Mouse (Mus musculus) kidney, postnatal 36 days (tissue): ENCODE measurements around the gene Osbpl10.
"Not testable (repeated sequence)": the region's sequence is repeated elsewhere in the genome, so short reads cannot be mapped to it uniquely, and the experiment has no call there.

ENCODE experiments used
- DNase-seq, 2 experiments: peaks; one replicate each; pipeline ENCODE4 v3.0.0; 2021 to 2022; ENCODE audit warnings: mixed read lengths in 2 of 2

The Osbpl10 gene

GRCm38 (mm10) chr9:115229145-115229544, 250.8 kb downstream of the Osbpl10 start:
- DNase-seq, result no peak

- no peak for DNase-seq
Measured at GRCm38 (mm10) chr9:115229676-115230075, 251.3 kb downstream of the Osbpl10 start.

- DNase-seq, result no peak
Measured at GRCm38 (mm10) chr9:115230141-115230540, 251.8 kb downstream of the Osbpl10 start.

GRCm38 (mm10) chr9:115231476-115231875, 253.1 kb downstream of the Osbpl10 start:
- DNase-seq, result no peak

- DNase-seq, result no peak
Measured at GRCm38 (mm10) chr9:115233721-115234120, 255.4 kb downstream of the Osbpl10 start.

DNA sequence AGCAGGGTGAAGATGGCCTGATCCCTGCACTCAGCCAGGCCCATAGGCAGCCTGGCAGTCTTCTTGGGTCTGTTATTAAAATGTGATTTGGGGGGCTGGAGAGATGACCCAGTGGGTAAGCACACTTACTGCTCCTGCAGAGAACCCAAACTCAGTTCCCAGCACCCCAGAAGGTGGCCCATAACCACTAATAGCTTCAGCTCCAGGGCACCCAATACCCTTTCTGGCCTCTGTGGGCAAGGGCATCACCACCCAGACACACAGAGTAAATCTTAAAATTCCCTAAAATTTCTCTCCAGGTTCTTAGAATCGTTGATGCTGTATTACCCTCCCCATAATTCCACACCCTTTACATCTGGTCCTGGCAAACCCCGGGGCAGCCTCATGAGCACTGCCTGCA, 256.2 kb downstream of the Osbpl10 start:
- DNase-seq, result no peak

DNA sequence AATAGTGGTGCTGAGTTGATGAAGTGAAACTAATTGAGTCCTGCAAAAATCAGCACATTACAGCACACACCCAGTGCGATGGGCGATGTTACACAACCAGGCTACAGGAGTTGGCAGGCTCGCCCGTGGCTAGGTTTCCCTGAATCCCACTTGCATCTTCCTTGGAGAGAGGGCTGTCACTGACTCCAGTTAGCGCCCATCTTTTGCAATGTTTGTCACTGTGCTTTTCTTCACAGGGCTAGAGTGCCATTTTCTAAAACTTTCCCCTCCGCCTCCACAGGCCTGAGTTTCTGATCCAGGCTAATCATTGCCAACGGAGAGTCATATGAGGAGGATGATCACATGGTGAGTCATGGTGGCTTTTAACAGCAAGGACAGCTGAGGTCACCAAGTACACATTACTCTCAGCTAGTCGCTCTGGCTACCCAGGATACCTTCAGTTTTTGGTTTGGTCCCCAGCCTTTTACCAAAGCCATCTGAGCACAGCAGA, 258.0 kb downstream of the Osbpl10 start:
- peak; percentile 56 to 64 for DNase-seq

DNA sequence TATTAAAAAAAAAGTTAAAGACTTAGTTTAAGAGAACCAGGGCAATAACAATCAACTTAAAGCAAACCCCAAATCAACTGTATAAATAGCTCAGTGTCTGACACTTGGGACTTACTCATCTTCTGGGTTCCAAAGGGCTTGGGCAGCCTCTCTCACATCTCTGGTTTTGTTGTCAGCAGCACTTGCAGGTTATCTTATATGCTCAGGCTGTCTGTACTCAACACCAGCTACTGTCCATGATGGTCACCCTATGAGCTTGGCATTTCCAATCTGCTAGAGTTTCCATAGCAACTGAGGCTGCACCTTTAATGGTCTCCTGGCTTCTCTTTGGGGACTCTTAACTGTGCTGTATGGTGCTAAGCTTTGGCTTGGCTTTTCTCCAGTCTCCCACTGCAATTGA, 259.6 kb downstream of the Osbpl10 start:
- DNase-seq, result no peak

DNA sequence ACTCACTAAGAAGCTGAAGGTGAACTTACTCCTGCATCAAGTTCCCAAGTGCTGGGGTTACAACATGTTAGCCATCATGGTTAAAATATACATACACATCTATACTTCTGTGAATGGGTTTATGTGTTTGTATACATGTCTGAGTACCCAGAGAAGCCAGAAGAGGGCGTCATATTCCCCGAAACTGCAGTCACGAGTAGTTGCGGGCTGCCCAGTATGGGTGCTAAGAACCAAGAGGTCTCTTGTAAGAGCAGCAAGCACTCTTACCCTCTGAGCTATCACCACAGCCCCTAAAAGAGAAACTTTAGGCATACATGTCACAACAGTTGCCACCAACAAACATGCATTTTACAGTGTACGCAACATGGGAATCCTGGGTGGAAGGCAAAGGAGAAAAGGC, 261.5 kb downstream of the Osbpl10 start:
- DNase-seq, result no peak

DNA sequence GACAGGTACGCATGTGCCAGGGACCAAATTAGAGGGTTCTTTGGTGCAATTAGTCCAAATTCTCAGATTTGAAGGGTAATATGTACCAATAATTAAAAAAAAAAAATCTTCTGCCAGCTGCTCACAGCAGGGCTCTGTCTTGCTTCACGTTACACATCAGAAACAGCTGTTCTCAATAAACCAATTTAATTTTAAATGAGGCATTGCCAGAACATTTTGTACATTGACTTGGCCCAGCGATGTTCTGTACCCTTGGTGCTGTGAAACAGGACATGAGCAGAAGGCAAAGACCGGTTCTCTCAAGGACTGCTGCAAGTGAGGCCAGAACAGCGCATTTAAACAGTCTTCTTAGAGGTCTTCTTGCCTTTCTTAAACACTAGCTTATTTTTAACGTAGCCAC, 265.3 kb downstream of the Osbpl10 start:
- no peak for DNase-seq

DNA sequence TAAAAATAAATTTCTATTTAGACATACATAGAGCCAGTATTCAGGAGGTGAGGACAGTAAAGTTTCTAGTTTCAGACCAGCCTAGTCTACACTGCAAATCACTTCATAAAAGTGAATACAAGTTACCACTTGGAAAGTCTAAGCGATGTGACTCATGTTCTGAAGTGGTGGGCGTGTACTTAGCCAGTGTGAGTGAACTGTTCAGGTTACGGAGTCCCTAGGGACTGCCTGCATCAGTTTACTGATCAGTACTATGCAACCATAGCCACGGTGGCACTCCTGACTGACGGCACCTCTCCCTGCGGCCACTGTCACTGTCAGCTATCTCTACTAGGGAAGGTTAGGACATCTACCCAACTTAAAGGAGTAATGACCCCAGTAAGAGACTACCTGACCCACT, 266.7 kb downstream of the Osbpl10 start:
- DNase-seq, result no peak

DNA sequence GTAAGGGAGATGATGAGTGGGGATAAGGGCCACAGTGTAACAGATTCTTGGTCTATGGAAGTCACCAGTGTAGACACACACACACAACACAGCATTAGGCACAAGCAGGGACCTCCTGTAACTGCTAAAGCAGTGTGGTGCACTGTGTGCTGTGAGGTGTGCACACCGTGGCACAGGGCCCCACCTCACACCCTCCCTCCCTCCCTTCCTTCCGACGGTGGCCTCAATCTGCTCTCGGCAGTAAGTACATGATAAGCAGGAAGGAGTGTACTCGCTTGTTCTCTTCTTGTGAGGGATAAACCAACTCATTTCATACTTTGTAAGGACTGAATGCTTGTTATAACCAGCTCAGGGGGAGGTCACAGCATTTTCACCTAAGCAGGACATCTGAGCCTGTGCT, 270.8 kb downstream of the Osbpl10 start:
- no peak for DNase-seq

DNA sequence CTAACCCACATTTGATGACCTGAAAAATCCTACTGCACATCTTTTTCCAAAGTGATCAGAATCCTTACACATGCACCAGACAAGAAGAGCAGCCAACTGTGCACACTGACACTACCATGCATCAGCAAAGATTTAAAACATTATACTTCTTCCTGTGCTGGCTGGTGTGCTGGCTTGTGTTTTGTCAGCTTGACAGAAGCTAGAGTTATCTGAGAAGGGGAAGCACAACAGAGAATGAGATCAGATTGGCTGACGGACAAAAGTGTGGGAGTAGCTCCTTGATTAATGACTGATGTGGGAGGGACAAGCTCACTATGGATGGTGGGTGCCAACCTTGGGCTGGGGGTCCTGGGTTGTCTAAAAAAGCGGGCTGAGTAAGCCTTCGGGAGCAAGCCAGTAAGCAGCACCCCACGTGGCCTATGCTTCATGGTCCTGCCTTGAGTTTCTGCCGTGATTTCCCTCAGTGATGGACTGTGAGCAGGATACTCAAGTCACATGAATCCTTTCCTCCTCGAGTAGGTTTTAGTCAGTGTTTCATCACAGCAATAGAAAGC, 279.4 kb downstream of the Osbpl10 start:
- DNase-seq, result no peak

- no peak for DNase-seq
Measured at GRCm38 (mm10) chr9:115259866-115260265, 281.5 kb downstream of the Osbpl10 start.

- DNase-seq, result no peak
Measured at GRCm38 (mm10) chr9:115260464-115260863, 282.1 kb downstream of the Osbpl10 start.

- no peak for DNase-seq
Measured at GRCm38 (mm10) chr9:115261456-115261855, 283.1 kb downstream of the Osbpl10 start.

- no peak for DNase-seq
Measured at GRCm38 (mm10) chr9:115261896-115262295, 283.5 kb downstream of the Osbpl10 start.

DNA sequence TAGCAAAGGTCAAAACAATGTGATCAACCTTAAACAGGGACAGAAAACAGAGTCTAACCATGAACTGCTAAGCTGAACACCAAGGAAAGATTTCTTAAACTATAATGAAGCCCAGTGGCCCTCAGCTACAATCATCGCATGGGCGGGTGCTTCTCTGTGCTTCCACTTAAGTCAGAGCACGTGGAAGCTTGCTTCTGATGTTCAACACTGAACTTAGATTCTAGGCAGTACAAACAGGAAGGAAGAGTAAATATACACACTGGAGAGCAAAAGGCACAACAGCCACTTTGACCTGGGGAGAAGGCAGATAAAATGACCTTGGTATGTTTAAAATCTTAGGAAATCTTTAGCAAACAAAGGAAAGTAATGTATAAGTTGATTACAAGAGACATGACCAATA, 293.2 kb downstream of the Osbpl10 start:
- no peak for DNase-seq

- not testable (repeated sequence) for DNase-seq
Measured at GRCm38 (mm10) chr9:115272451-115272850, 294.1 kb downstream of the Osbpl10 start.

DNA sequence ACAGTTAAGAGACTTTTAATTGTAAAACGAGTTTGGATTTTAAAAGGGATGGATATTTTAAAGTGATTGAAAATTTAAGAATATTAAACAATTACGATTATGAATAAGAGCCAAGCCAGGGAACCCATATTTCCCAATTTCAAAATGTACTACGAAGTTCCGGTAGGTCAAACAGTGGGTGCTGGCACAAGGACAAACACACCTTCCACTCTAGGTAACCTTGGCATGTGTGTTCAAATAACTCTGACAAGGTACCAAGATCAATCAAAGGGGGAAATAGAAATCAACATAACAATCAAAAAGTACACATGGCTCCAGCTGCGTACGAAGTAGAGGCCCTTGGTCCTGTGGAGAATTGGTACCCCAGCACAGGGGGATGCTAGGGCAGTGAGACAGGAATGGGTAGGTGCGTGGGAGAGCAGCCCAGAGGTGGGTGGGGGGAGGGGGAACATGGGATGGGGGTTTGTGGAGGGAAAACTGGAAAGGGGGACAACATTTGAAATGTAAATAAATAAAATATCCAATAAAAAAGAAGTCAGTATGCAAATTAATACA, 294.8 kb downstream of the Osbpl10 start:
- DNase-seq, result no peak

DNA sequence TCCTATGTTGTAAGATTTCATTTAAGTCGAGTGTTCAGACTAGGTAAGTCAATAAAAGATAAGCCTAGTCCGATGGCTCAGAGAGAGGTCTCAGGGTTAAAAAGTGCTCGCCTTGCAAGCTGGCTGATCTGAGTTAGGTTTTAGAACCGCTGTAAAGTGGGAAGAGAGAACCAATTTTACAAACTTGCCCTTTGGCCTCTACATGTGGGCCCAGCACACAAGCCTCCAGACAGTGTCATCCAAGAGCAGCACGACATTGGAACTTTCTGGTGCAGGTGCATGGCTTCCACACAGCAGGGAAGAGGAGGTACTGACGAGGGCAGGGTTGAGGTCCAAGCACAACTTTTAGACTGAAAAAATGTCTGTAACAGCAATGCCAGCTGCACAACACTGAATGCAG, 296.4 kb downstream of the Osbpl10 start:
- DNase-seq, result no peak

- DNase-seq, result peak in 1 of 2 experiments; percentile 46
Measured at GRCm38 (mm10) chr9:115278641-115279040, 300.3 kb downstream of the Osbpl10 start.
